Mouse (Mus musculus): Measurements from ENCODE around the gene Fbxw4. TPM values are rescaled to one million over a fixed set of nuclear protein-coding genes. Genes with fewer than 3 reads are reported as not detected.

Fbxw4 gene
- polyA plus RNA-seq, 1 experiment: 95.0 TPM

GRCm38 (mm10) chr19:45619744-45620501 lies 40.2 kb downstream of the Fbxw4 start:
- 75% methylated on average over 14 of the region's 14 CpGs for WGBS
- Histone ChIP-seq H3K4me3 (replicated peaks; ENCODE audit: extremely low read depth, low read depth, low read length) (no peak overlapping the region), H3K4me1 (ENCODE audit: control insufficient read depth, insufficient read depth, low read length) (peaks cover 3% of the 10 kb centered on the region; the same call in 1 of the 2 replicates)
- DNase-seq: no peak
- TF ChIP-seq CTCF (IDR thresholded peaks at IDR 0.05; ENCODE audit: insufficient read depth, low read length) (no peak), POLR2A (IDR thresholded peaks at IDR 0.05; ENCODE audit: borderline replicate concordance, extremely low read depth, low read depth, low read length) (no peak)

- no peak for TF ChIP-seq POLR2A (IDR thresholded peaks at IDR 0.05; ENCODE audit: borderline replicate concordance, extremely low read depth, low read depth, low read length)
- H3K4me3 ChIP-seq (replicated peaks; ENCODE audit: extremely low read depth, low read depth, low read length): no peak overlapping the region
- H3K4me1 ChIP-seq (ENCODE audit: control insufficient read depth, insufficient read depth, low read length): peaks cover 3% of the 10 kb centered on the region; the same call in 1 of the 2 replicates
- DNase-seq: no peak
- 71% methylated on average over 6 of the region's 6 CpGs for WGBS
Observed at GRCm38 (mm10) chr19:45618184-45618583, 41.9 kb downstream of the Fbxw4 start.

GRCm38 (mm10) chr19:45616735-45617134 lies 43.4 kb downstream of the Fbxw4 start:
- Histone ChIP-seq H3K4me3 (replicated peaks; ENCODE audit: extremely low read depth, low read depth, low read length) (no peak overlapping the region), H3K4me1 (ENCODE audit: control insufficient read depth, insufficient read depth, low read length) (peaks cover 3% of the 10 kb centered on the region; the same call in 1 of the 2 replicates)
- no peak for DNase-seq
- 57% methylated on average over 7 of the region's 7 CpGs for WGBS
- no peak for TF ChIP-seq POLR2A (IDR thresholded peaks at IDR 0.05; ENCODE audit: borderline replicate concordance, extremely low read depth, low read depth, low read length)
- TF ChIP-seq CTCF (IDR thresholded peaks at IDR 0.05; ENCODE audit: insufficient read depth, low read length): no peak

- DNase-seq: no peak
- 88% methylated on average over 4 of the region's 4 CpGs for WGBS
Observed at GRCm38 (mm10) chr19:45616214-45616518, 43.9 kb downstream of the Fbxw4 start.

GRCm38 (mm10) chr19:45615415-45616213 lies 44.5 kb downstream of the Fbxw4 start:
- no peak for TF ChIP-seq CTCF (IDR thresholded peaks at IDR 0.05; ENCODE audit: insufficient read depth, low read length)
- no peak for TF ChIP-seq POLR2A (IDR thresholded peaks at IDR 0.05; ENCODE audit: borderline replicate concordance, extremely low read depth, low read depth, low read length)
- Histone ChIP-seq H3K4me3 (replicated peaks; ENCODE audit: extremely low read depth, low read depth, low read length) (no peak overlapping the region), H3K4me1 (ENCODE audit: control insufficient read depth, insufficient read depth, low read length) (peaks cover 3% of the 10 kb centered on the region; the same call in 1 of the 2 replicates)
- 79% methylated on average over 12 of the region's 12 CpGs for WGBS
- DNase-seq: no peak

More at GRCm38 (mm10) chr19:45616214-45616518, 43.9 kb downstream of the Fbxw4 start:
- H3K4me3 ChIP-seq (replicated peaks; ENCODE audit: extremely low read depth, low read depth, low read length): no peak overlapping the region
- TF ChIP-seq POLR2A (IDR thresholded peaks at IDR 0.05; ENCODE audit: borderline replicate concordance, extremely low read depth, low read depth, low read length): no peak
- TF ChIP-seq CTCF (IDR thresholded peaks at IDR 0.05; ENCODE audit: insufficient read depth, low read length): no peak
- H3K4me1 ChIP-seq (ENCODE audit: control insufficient read depth, insufficient read depth, low read length): peaks cover 3% of the 10 kb centered on the region; the same call in 1 of the 2 replicates

- TF ChIP-seq CTCF (IDR thresholded peaks at IDR 0.05; ENCODE audit: insufficient read depth, low read length) (no peak), POLR2A (IDR thresholded peaks at IDR 0.05; ENCODE audit: borderline replicate concordance, extremely low read depth, low read depth, low read length) (no peak)
- WGBS: 80% methylated on average over 3 of the region's 3 CpGs
- Histone ChIP-seq H3K4me1 (ENCODE audit: control insufficient read depth, insufficient read depth, low read length) (peaks cover 3% of the 10 kb centered on the region; the same call in 1 of the 2 replicates), H3K4me3 (replicated peaks; ENCODE audit: extremely low read depth, low read depth, low read length) (no peak overlapping the region)
- no peak for DNase-seq
Observed at GRCm38 (mm10) chr19:45614928-45615327, 45.2 kb downstream of the Fbxw4 start.

- no peak for DNase-seq
- WGBS: 84% methylated on average over 8 of the region's 8 CpGs
- Histone ChIP-seq H3K4me1 (ENCODE audit: control insufficient read depth, insufficient read depth, low read length) (peaks cover 3% of the 10 kb centered on the region; the same call in 1 of the 2 replicates), H3K4me3 (replicated peaks; ENCODE audit: extremely low read depth, low read depth, low read length) (no peak overlapping the region)
- no peak for TF ChIP-seq CTCF (IDR thresholded peaks at IDR 0.05; ENCODE audit: insufficient read depth, low read length)
- TF ChIP-seq POLR2A (IDR thresholded peaks at IDR 0.05; ENCODE audit: borderline replicate concordance, extremely low read depth, low read depth, low read length): no peak
Observed at GRCm38 (mm10) chr19:45614375-45614774, 45.7 kb downstream of the Fbxw4 start.

GRCm38 (mm10) chr19:45610823-45611222 lies 49.3 kb downstream of the Fbxw4 start:
- H3K4me1 ChIP-seq (ENCODE audit: control insufficient read depth, insufficient read depth, low read length): peaks cover 3% of the 10 kb centered on the region; the same call in 1 of the 2 replicates
- no peak for DNase-seq
- no peak overlapping the region for H3K4me3 ChIP-seq (replicated peaks; ENCODE audit: extremely low read depth, low read depth, low read length)
- TF ChIP-seq CTCF (IDR thresholded peaks at IDR 0.05; ENCODE audit: insufficient read depth, low read length) (no peak), POLR2A (IDR thresholded peaks at IDR 0.05; ENCODE audit: borderline replicate concordance, extremely low read depth, low read depth, low read length) (no peak)
- 72% methylated on average over 5 of the region's 5 CpGs for WGBS

GRCm38 (mm10) chr19:45608648-45609339 lies 51.3 kb downstream of the Fbxw4 start:
- no peak for TF ChIP-seq POLR2A (IDR thresholded peaks at IDR 0.05; ENCODE audit: borderline replicate concordance, extremely low read depth, low read depth, low read length)
- no peak for TF ChIP-seq CTCF (IDR thresholded peaks at IDR 0.05; ENCODE audit: insufficient read depth, low read length)
- DNase-seq: no peak
- Histone ChIP-seq H3K4me1 (ENCODE audit: control insufficient read depth, insufficient read depth, low read length) (no peaks in the 10 kb centered on the region), H3K4me3 (replicated peaks; ENCODE audit: extremely low read depth, low read depth, low read length) (no peak overlapping the region)
- WGBS: 89% methylated on average over 13 of the region's 13 CpGs
